Mouse (Mus musculus) myocyte (in vitro differentiated cells): ENCODE results near the gene Arxes1. TPM values are rescaled to one million over a fixed set of nuclear protein-coding genes. Genes with fewer than 3 reads are reported as not detected.
"Not testable (repeated sequence)": the region's sequence is repeated elsewhere in the genome, so short reads cannot be mapped to it uniquely, and the experiment has no call there.

Experiments
- H3K27me3 ChIP-seq: one replicate; pipeline ENCODE4 v1.6.1; 2011; ENCODE audit not compliant: control insufficient read depth, insufficient read depth, insufficient read length
- H3K36me3 ChIP-seq: one replicate; pipeline ENCODE4 v1.6.1; 2011; ENCODE audit not compliant: control insufficient read depth, insufficient read depth
- H3K4me2 ChIP-seq: one replicate; pipeline ENCODE4 v1.6.1; 2011; ENCODE audit warnings: low read depth, control low read depth
- H3K4me3 ChIP-seq: one replicate; pipeline ENCODE4 v1.5.1; 2011; ENCODE audit warnings: mild to moderate bottlenecking, control low read depth, moderate library complexity
- H3K79me2 ChIP-seq: one replicate; pipeline ENCODE4 v1.6.1; 2011; ENCODE audit not compliant: control insufficient read depth, insufficient read depth
- H3ac ChIP-seq: one replicate; pipeline ENCODE4 v1.6.1; 2011; ENCODE audit not compliant: control insufficient read depth, insufficient read length
- CEBPB ChIP-seq: IDR thresholded peaks from 2 replicates; pipeline ENCODE4 v1.6.1; 2011; ENCODE audit warnings: mild to moderate bottlenecking, moderate library complexity; ENCODE audit not compliant: poor library complexity, insufficient read depth, severe bottlenecking
- E2F4 ChIP-seq: IDR thresholded peaks from one replicate; pipeline ENCODE4 v1.6.1; 2011; ENCODE audit warnings: mild to moderate bottlenecking, control low read depth, moderate library complexity; ENCODE audit not compliant: insufficient read depth
- MAX ChIP-seq: IDR thresholded peaks from one replicate; pipeline ENCODE4 v1.6.1; 2011; ENCODE audit warnings: low read depth, mild to moderate bottlenecking, control low read depth
- MYOD1 ChIP-seq, 3 experiments: IDR thresholded peaks; one replicate each; pipeline ENCODE4 v1.6.1; 2011; ENCODE audit warnings: control low read depth in 2 of 3, low read depth in 2 of 3, mild to moderate bottlenecking in 2 of 3, moderate library complexity in 1 of 3; ENCODE audit not compliant: insufficient read length in 2 of 3, control insufficient read depth in 1 of 3
- MYOG ChIP-seq, 3 experiments: IDR thresholded peaks; one replicate each; pipeline ENCODE4 v1.6.1; 2011; ENCODE audit warnings: control low read depth in 2 of 3, low read depth in 2 of 3, mild to moderate bottlenecking in 2 of 3; ENCODE audit not compliant: insufficient read length in 2 of 3, control insufficient read depth in 1 of 3, insufficient read depth in 1 of 3
- POLR2A ChIP-seq: IDR thresholded peaks from one replicate; pipeline ENCODE4 v1.6.1; 2011; ENCODE audit warnings: low read depth, mild to moderate bottlenecking, control low read depth, moderate library complexity; ENCODE audit not compliant: insufficient read length
- POLR2AphosphoS2 ChIP-seq: IDR thresholded peaks from one replicate; pipeline ENCODE4 v1.6.1; 2011; ENCODE audit warnings: low read depth, control low read depth; ENCODE audit not compliant: insufficient read length
- REST ChIP-seq: IDR thresholded peaks from one replicate; pipeline ENCODE4 v1.6.1; 2011; ENCODE audit warnings: mild to moderate bottlenecking, control low read depth, moderate library complexity; ENCODE audit not compliant: insufficient read depth, insufficient read length
- SRF ChIP-seq: IDR thresholded peaks from one replicate; pipeline ENCODE4 v1.6.1; 2011; ENCODE audit warnings: low read depth; ENCODE audit not compliant: control insufficient read depth, insufficient read length
- TCF12 ChIP-seq: IDR thresholded peaks from one replicate; pipeline ENCODE4 v1.6.1; 2011; ENCODE audit warnings: mild to moderate bottlenecking, control low read depth; ENCODE audit not compliant: poor library complexity, insufficient read depth, severe bottlenecking
- TCF3 ChIP-seq: IDR thresholded peaks from one replicate; pipeline ENCODE4 v1.6.1; 2011; ENCODE audit warnings: low read depth, control low read depth; ENCODE audit not compliant: insufficient read length
- USF1 ChIP-seq: IDR thresholded peaks from one replicate; pipeline ENCODE4 v1.6.1; 2011; ENCODE audit warnings: low read depth, mild to moderate bottlenecking, control low read depth, moderate library complexity
- polyA plus RNA-seq: library from polyadenylated mRNA; unstranded; fragments of >200 nt; fragmentation: generic; extraction: Trizol; gene quantifications from one replicate; pipeline ENCODE4 v1.2.1, GENCODE M21; 2012; ENCODE audit warnings: missing spikeins

The Arxes1 gene
- polyA plus RNA-seq = not detected

DNA sequence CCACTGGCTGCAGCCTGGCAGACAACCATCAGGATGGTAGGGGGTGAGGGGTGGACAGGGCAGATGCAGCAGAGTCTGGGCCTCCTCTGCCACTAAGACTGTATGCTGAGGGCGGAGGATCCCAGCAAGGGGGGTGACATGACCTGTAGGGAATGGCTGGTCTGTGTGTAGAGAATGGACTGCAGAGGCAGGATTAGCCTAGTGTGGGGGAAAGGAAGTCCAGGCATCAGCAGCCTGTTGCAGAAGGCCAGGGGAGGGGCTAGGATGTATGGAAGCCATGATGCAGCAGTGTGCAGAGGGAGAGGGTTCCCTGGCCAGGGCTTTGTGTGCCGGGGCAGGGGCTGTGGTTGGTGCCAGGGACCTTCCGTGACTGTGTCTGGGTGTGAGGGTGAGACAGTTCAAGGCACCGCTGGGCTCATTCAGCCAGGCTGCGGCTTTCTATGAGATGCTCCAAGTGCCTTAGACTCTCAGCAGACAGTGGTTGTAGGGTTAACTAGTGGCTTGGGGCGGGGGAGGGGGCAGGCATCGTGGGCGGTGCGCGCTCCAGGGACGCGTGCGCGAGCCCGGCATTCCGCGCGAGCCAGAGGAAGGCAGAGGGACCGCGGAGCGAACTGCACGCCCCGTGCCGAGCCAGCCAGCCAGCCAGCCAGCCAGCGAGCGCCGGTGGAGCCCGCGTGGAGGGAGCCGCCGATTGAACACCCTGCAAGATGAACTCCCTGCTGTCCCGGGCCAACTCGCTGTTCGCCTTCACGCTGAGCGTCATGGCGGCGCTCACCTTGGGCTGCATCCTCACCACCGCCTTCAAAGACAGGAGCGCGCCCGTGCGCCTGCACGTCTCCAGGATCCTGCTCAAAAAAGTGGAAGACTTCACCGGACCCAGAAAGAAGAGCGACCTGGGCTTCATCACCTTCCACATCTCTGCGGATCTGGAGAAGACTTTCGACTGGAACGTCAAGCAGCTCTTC, at the start of gene Arxes1:
TSS of gene Arxes1 (plus strand) at position 569 of the 965 bp plus-strand sequence.
- H3K4me2 ChIP-seq, H3K79me2 ChIP-seq, H3K27me3 ChIP-seq, H3K4me3 ChIP-seq, H3K36me3 ChIP-seq, H3ac ChIP-seq: not testable (repeated sequence)

DNA sequence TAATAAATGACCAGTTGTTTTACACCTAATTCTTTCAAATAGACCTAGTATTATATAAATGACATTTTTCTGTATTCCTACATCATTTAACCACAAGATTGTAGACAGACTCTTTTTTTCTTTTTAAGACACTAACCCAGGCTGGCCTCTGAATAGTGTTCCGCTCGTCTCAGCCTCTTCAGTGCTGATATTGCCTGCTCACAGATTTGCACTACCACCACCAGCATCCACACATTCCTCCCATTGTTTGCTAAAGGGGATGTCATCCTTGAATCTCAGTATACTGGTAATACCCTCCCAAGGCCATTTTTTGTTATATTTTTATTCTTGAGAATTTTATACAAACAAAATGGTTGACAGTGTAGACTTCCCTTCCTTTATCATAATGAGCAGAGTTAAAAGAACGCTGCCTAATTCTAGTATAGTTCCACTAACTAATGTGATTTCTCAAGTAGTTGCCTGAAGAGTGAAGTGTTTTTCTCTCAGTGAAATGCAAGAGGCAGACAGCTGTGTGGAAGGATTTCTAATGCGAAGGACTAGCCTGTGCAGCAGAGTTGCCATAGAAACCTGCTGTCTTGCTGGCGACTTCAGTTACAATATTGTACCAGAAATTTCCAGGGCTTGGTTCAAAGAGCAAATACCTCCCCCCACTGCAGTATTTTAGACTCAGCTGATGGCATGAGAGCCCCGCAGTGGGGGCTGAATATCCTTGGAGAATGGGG, 48.5 kb upstream of the Arxes1 start:
- Histone ChIP-seq H3ac (no peak overlapping the region), H3K79me2 (no peaks in the 10 kb centered on the region), H3K4me2 (no peak overlapping the region), H3K36me3 (no peaks in the 10 kb centered on the region), H3K27me3 (no peaks in the 10 kb centered on the region), H3K4me3 (no peak overlapping the region)
- TF ChIP-seq MYOG (IDR thresholded peaks at IDR 0.05; ENCODE audit: control insufficient read depth in 1 of 3, insufficient read depth in 1 of 3, insufficient read length in 2 of 3, low read depth in 2 of 3) (no peak), TCF3 (no peak), POLR2A (no peak), TCF12 (no peak), MYOD1 (IDR thresholded peaks at IDR 0.05; ENCODE audit: control insufficient read depth in 1 of 3, insufficient read length in 2 of 3, low read depth in 2 of 3) (no peak), SRF (no peak), MAX (no peak), CEBPB (no peak), E2F4 (no peak), POLR2AphosphoS2 (no peak)

GRCm38 (mm10) chrX:135986267-135986666, 46.9 kb upstream of the Arxes1 start:
- TF ChIP-seq TCF12 = no peak
- TF ChIP-seq REST = no peak
- no peak for TF ChIP-seq USF1
- TF ChIP-seq POLR2A = no peak
- no peak for TF ChIP-seq MYOD1 (IDR thresholded peaks at IDR 0.05; ENCODE audit: control insufficient read depth in 1 of 3, insufficient read length in 2 of 3, low read depth in 2 of 3)
- Histone ChIP-seq H3K79me2 (no peaks in the 10 kb centered on the region), H3K36me3 (no peaks in the 10 kb centered on the region), H3K4me3 (no peak overlapping the region), H3K27me3 (no peaks in the 10 kb centered on the region), H3K4me2 (no peak overlapping the region), H3ac (no peak overlapping the region)

- no peak overlapping the region for H3K4me3 ChIP-seq
- no peak overlapping the region for H3ac ChIP-seq
- TF ChIP-seq POLR2AphosphoS2 = no peak
- TF ChIP-seq MYOD1 (IDR thresholded peaks at IDR 0.05; ENCODE audit: control insufficient read depth in 1 of 3, insufficient read length in 2 of 3, low read depth in 2 of 3) = no peak
- TF ChIP-seq SRF = no peak
- no peak for TF ChIP-seq MAX
- no peak for TF ChIP-seq USF1
- TF ChIP-seq TCF12 = no peak
- no peak for TF ChIP-seq TCF3
- TF ChIP-seq CEBPB = no peak
- TF ChIP-seq E2F4 = no peak
- TF ChIP-seq REST = no peak
- no peak for TF ChIP-seq POLR2A
- no peak for TF ChIP-seq MYOG (IDR thresholded peaks at IDR 0.05; ENCODE audit: control insufficient read depth in 1 of 3, insufficient read depth in 1 of 3, insufficient read length in 2 of 3, low read depth in 2 of 3)
- H3K4me2 ChIP-seq = no peak overlapping the region
- no peaks in the 10 kb centered on the region for H3K27me3 ChIP-seq
- H3K79me2 ChIP-seq = no peaks in the 10 kb centered on the region
- H3K36me3 ChIP-seq = no peaks in the 10 kb centered on the region
Observed at GRCm38 (mm10) chrX:135990661-135991060, 42.5 kb upstream of the Arxes1 start.

DNA sequence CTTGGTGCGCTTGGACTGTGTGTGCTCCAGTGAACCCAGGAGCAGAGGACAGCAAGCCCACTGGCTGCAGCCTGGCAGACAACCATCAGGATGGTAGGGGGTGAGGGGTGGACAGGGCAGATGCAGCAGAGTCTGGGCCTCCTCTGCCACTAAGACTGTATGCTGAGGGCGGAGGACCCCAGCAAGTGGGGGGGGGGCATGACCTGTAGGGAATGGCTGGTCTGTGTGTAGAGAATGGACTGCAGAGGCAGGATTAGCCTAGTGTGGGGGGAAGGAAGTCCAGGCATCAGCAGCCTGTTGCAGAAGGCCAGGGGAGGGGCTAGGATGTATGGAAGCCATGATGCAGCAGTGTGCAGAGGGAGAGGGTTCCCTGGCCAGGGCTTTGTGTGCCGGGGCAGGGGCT, 40.0 kb upstream of the Arxes1 start:
- H3K4me2 ChIP-seq, H3ac ChIP-seq: not testable (repeated sequence)

GRCm38 (mm10) chrX:135993664-135994119, 39.5 kb upstream of the Arxes1 start, which contains the start of gene Arxes2:
Arxes2 (plus strand) TSS chrX:135993824.
- not testable (repeated sequence) for H3K27me3 ChIP-seq, H3ac ChIP-seq, H3K79me2 ChIP-seq, H3K4me3 ChIP-seq, H3K36me3 ChIP-seq, H3K4me2 ChIP-seq

More for the DNA sequence above, 40.0 kb upstream of the Arxes1 start:
- H3K36me3 ChIP-seq, H3K4me3 ChIP-seq, H3K27me3 ChIP-seq, H3K79me2 ChIP-seq: not testable (repeated sequence)
